Mouse (Mus musculus) layer of hippocampus, adult 2 months (tissue): Measurements from ENCODE around the gene Rplp0. TPM values are rescaled to one million over a fixed set of nuclear protein-coding genes. Genes with fewer than 3 reads are reported as not detected.
"Not testable (repeated sequence)": the region's sequence is repeated elsewhere in the genome, so short reads cannot be mapped to it uniquely, and the experiment has no call there.

Experiments used
- DNase-seq, 2 experiments: peaks; one replicate each; pipeline ENCODE4 v3.0.0; 2022; ENCODE audit warnings: low spot score in 2 of 2
- H3K27ac ChIP-seq: fragments of 200-600 bp; 2 replicates; pipeline ENCODE4 v1.8.1; 2022
- H3K4me3 ChIP-seq: fragments of 200-600 bp; 2 replicates; pipeline ENCODE4 v1.8.1; 2022; ENCODE audit warnings: mild to moderate bottlenecking
- CTCF ChIP-seq: fragments of 200-600 bp; conservative IDR thresholded peaks from 2 replicates; pipeline ENCODE4 v1.8.1; 2022; ENCODE audit warnings: antibody characterized with exemption, mild to moderate bottlenecking, moderate library complexity
- total RNA-seq, 2 experiments: library from RNA; stranded (reverse); gene quantifications; 2 replicates each; pipeline ENCODE4 v1.2.3; 2021

Rplp0 gene
- total RNA-seq, 2 experiments from 2014 or later = 225 to 234 TPM

- DNase-seq = no peak
- Histone ChIP-seq H3K4me3 (no peak overlapping the region; the same call in 1 of the 2 replicates), H3K27ac (no peak overlapping the region; the same call in 1 of the 2 replicates)
- no peak for TF ChIP-seq CTCF
Observed at GRCm38 (mm10) chr5:115563771-115564585, 4.7 kb downstream of the Rplp0 start.

DNA sequence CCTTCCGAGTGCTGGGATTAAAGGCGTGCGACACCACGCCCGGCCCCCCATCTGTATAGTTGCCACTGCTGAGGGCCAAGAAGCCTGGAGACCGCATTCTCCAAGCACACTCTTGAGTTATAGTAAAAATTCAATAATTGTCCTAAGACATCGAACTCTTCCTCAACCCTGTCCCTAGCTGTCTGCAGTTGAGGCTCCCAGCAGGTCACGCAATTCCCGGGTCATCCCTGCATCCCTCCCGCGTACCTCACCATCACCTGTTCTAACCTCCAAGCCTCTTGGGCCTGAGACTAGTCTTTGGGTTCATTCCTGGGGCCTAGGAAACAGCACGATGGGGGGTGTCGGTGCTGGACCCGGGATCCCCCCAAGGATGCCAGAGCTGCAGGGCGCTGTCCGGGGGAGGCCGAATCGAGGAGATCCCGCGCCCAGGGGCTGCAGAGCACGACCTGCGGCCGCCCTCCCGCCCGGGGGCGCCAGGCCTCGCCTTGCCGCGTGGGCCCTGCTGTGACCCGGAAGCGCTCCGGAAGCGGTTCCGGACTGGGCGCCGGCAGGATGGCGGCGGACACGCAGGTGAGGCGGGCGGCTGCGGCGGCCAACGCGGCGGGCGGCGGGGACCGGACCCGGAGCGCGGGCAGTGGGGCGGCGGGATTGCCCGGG is 5.6 kb downstream of the Rplp0 start, which contains the start of gene Gcn1l1:
TSS of gene Gcn1l1 (plus strand) at position 518 of the 657 bp plus-strand sequence.
- H3K27ac ChIP-seq = peak within 1 kb of the TSS; percentile 94
- peak; percentile 61 to 68 for DNase-seq
- H3K4me3 ChIP-seq = peak within 1 kb of the TSS; percentile 89
- TF ChIP-seq CTCF = peak; percentile 63

GRCm38 (mm10) chr5:115565403-115565802 is 6.1 kb downstream of the Rplp0 start:
- TF ChIP-seq CTCF = no peak
- peak overlapping the region; percentile 89 for H3K4me3 ChIP-seq
- peak overlapping the region; percentile 94 for H3K27ac ChIP-seq
- DNase-seq = no peak

DNA sequence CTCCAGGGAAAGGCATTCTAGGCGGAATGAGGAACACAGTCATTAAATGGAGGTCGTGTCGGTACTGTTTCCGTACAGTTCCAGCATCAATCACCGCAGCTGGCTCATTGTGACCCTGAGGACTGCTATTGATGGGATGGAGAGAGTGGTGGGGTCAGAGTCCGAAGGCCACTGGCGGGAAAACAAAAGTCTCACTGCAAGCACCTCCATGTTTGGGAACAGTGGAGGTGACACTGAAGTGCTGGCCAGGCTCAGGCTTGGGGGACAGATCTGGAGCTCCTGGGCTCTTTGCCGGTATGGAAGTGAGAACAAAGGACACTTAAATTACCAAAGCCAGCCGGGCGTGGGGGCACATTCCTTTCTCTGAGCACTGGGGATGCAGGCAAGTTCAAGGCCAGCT is 9.4 kb downstream of the Rplp0 start:
- no peak for TF ChIP-seq CTCF
- no peak for DNase-seq

GRCm38 (mm10) chr5:115569308-115569707 is 10.0 kb downstream of the Rplp0 start:
- Histone ChIP-seq H3K27ac (peak overlapping the region; percentile 53; the same call in 1 of the 2 replicates), H3K4me3 (no peak overlapping the region)
- peak; percentile 49 for TF ChIP-seq CTCF
- no peak for DNase-seq

More for the DNA sequence above, 9.4 kb downstream of the Rplp0 start:
- Histone ChIP-seq H3K27ac (no peak overlapping the region; the same call in 1 of the 2 replicates), H3K4me3 (no peak overlapping the region)

DNA sequence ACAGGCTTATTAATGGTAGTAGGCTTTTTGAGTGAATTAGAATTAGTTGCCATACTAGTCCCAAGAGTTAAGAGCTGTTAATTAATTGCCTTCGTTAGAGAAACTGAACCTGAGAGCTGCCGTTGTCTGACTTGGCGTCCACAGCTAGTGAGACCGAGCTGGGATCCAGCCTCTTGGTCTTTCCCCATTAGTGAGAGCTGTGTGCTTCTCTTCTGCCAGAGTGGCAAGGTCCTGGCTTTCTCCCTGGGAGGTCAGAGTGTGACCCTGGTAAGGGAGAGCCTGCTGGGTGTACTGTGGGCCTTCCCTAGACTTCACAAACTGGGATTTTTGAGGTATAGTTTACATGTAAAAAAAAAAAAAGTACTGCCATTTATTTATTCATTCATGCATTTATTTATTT is 10.5 kb downstream of the Rplp0 start:
- TF ChIP-seq CTCF = no peak
- no peak for DNase-seq
- Histone ChIP-seq H3K27ac (peak overlapping the region; percentile 53; the same call in 1 of the 2 replicates), H3K4me3 (no peak overlapping the region)

- TF ChIP-seq CTCF = no peak
- peak; percentile 65 to 86 for DNase-seq
- Histone ChIP-seq H3K27ac (peak overlapping the region; percentile 58; the same call in 1 of the 2 replicates), H3K4me3 (no peak overlapping the region)
Observed at GRCm38 (mm10) chr5:115571086-115571485, 11.8 kb downstream of the Rplp0 start.

DNA sequence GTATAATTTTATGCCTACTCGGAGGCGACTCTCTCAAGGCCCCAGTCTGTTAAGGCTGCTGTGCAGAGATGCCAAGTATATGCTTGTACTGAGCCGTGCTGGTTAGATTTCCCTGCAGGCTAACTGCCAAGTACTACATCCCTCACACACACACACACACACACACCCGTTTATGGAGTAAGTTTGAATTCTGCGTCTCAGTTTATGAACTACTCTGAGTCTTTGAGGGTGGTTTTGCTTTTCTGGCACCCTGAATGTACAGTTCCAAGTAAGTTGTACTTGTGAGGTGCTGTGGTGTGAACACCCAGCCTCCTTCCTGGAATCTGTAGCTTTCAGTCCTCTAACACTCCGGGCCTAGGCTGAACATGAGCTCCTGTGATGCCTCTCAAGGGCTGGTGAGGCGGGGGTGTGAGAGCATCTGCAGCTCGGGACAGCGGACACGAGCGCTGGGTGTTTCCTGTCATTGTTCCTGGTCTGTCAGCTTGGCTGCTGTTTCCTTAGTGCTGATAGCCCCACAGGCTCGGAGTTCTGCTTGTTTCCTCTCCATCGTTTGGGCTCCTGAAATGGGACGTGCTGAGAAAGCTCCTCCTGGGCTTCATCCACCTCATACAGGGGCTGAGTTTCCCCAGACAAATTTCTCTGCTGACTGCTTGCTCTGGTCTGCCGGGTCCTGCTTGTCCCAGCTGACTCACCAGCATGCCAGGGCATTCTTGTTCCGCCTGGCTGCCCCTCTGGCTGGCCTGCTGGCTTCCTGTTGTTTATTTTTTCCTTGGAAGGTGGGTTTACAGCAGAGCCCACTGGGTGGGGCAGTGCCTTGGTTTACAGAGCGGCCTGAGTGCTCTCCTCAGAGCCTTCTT is 13.6 kb downstream of the Rplp0 start:
- TF ChIP-seq CTCF = no peak
- H3K4me3 ChIP-seq = no peak overlapping the region
- peak in 1 of 2 experiments; percentile 22 for DNase-seq
- H3K27ac ChIP-seq = peak overlapping the region; percentile 75

- peak in 1 of 2 experiments; percentile 31 for DNase-seq
- Histone ChIP-seq H3K27ac (no peak overlapping the region), H3K4me3 (no peak overlapping the region)
- no peak for TF ChIP-seq CTCF
Observed at GRCm38 (mm10) chr5:115574992-115575391, 15.7 kb downstream of the Rplp0 start.

DNA sequence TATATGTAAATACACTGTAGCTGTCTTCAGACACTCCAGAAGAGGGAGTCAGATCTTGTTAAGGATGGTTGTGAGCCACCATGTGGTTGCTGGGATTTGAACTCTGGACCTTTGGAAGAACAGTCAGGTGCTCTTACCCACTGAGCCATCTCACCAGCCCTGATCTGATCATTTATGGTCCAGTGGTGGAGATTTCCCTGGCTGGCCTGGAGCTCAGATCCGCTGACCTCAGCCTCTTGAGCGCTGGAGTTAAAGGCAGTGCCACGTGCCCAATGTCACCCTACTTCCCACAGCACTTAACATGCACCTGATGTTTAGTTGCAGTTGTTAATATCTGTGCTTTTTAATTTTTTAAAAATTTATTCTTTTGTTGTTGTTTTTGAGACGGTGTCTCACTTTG is 18.4 kb downstream of the Rplp0 start:
- not testable (repeated sequence) for DNase-seq, H3K27ac ChIP-seq, H3K4me3 ChIP-seq

DNA sequence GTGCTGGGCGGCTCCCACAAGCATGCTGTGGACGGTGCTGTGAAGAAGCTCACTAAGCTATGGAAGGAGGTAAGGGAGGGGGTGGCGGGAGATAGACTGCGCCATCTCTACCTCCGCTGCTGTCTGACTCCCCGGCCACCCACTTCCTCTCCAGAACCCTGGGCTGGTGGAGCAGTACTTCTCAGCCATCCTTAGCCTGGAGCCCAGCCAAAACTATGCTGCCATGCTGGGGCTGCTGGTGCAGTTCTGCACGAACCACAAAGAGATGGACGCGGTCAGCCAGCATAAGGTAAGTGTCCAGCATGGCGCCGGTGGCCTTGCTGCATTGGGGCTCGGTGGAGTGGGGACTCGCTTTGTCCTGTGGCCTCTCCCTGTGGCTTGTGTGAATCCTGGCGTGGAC is 19.7 kb downstream of the Rplp0 start:
- no peak overlapping the region for H3K4me3 ChIP-seq
- H3K27ac ChIP-seq = no peak overlapping the region
- DNase-seq = no peak
- TF ChIP-seq CTCF = no peak

GRCm38 (mm10) chr5:115579363-115579762 is 20.1 kb downstream of the Rplp0 start:
- Histone ChIP-seq H3K27ac (no peak overlapping the region), H3K4me3 (no peak overlapping the region)
- TF ChIP-seq CTCF = 0 out of 2 replicates have a peak, but pooled peaks have one; percentile 7
- no peak for DNase-seq
